Mouse (Mus musculus) heart, embryonic 10.5 days (tissue): ENCODE results near the gene Gramd1b. TPM values are rescaled to one million over a fixed set of nuclear protein-coding genes. Genes with fewer than 3 reads are reported as not detected.
A peak's percentile ranks its signal among the peaks of the same experiment; 100 is the strongest.

Experiments
- DNase-seq: peaks from one replicate; pipeline ENCODE4 v3.0.0-alpha.2; 2017; ENCODE audit warnings: low spot score
- H3K27ac ChIP-seq: fragments of 300-500 bp; sonication (generic); 2 replicates; pipeline ENCODE4 v1.5.1; 2016; ENCODE audit warnings: mild to moderate bottlenecking
- H3K27me3 ChIP-seq: fragments of 300-500 bp; sonication (generic); 2 replicates; pipeline ENCODE4 v1.6.1; 2016; ENCODE audit warnings: mild to moderate bottlenecking; ENCODE audit not compliant: poor library complexity, insufficient read depth, severe bottlenecking
- H3K36me3 ChIP-seq: fragments of 300-500 bp; sonication (generic); 2 replicates; pipeline ENCODE4 v1.6.1; 2016; ENCODE audit warnings: mild to moderate bottlenecking, moderate library complexity
- H3K4me1 ChIP-seq: fragments of 300-500 bp; sonication (generic); 2 replicates; pipeline ENCODE4 v1.6.1; 2016; ENCODE audit warnings: mild to moderate bottlenecking
- H3K4me3 ChIP-seq: fragments of 300-500 bp; sonication (generic); 2 replicates; pipeline ENCODE4 v1.5.1; 2016; ENCODE audit warnings: mild to moderate bottlenecking, moderate library complexity
- H3K9me3 ChIP-seq: fragments of 300-500 bp; sonication (generic); 2 replicates; pipeline ENCODE4 v1.6.1; 2016; ENCODE audit warnings: mild to moderate bottlenecking, moderate library complexity
- WGBS: fragments of 180-500 bp; shearing (Covaris S2); methylation state at CpG from one replicate; pipeline ENCODE4 v1.1.7; 2016; 5-methylcytosine and 5-hydroxymethylcytosine counted together
- polyA plus RNA-seq: library from polyadenylated mRNA; unstranded; fragments of >200 nt; fragmentation: Nextera tagmentation; extraction: Ambion mirVana; gene quantifications from 2 replicates; pipeline ENCODE4 v1.2.1, GENCODE M21; 2016

Gramd1b gene
- polyA plus RNA-seq, 1 experiment from 2014 or later: 5.0 TPM

DNA sequence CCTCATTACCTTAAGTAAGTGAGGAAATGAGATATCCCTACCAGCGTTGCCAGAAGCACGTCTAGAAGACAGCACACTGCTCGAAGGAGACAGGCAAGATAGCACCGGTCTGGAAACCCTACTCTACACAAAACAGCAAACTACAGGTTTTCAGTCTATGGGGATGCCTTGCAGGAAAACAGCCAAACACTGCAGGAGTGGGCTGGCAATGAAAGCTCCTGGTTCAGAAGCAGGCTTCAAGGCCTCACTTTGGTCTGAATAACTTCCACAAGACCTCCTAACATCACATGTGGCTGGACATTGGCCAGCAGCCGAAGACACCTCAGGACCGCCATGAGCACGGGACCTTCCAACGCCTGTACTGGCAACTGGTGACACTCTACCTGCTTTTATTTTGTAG, 175.8 kb downstream of the Gramd1b start:
- WGBS: 91% methylated on average over 8 of the region's 8 CpGs
- no peak for DNase-seq
- peaks cover 10% of the 10 kb centered on the region; the same call in 1 of the 2 replicates for H3K4me1 ChIP-seq
- no peaks in the 10 kb centered on the region for H3K27me3 ChIP-seq
- no peak overlapping the region for H3K27ac ChIP-seq
- H3K36me3 ChIP-seq: no peaks in the 10 kb centered on the region
- no peaks in the 10 kb centered on the region for H3K9me3 ChIP-seq
- no peak overlapping the region for H3K4me3 ChIP-seq

DNA sequence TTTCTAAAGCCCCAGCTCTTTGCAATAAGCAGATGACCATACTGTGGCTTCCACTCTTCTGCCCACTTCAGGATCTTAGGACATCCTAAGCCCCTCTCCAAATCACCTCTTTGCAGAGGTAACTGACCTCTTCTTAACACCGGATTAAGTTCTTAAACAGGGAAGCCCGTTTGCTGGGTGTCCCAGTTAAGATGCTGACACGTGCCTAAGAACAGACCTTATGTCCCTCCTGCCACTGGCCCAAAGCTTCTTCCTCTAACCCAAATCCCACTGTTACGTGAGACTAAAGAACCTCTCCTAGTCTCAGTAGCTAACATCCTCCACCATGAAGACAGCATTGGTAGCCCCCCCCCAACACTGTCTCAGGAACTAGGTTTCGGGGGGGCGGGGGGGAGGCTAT, 177.6 kb downstream of the Gramd1b start:
- Histone ChIP-seq H3K9me3 (no peaks in the 10 kb centered on the region), H3K27ac (no peak overlapping the region), H3K4me1 (peaks cover 6% of the 10 kb centered on the region; the same call in 1 of the 2 replicates), H3K27me3 (no peaks in the 10 kb centered on the region), H3K4me3 (no peak overlapping the region), H3K36me3 (no peaks in the 10 kb centered on the region)
- DNase-seq: no peak
- 72% methylated on average over 6 of the region's 6 CpGs for WGBS

DNA sequence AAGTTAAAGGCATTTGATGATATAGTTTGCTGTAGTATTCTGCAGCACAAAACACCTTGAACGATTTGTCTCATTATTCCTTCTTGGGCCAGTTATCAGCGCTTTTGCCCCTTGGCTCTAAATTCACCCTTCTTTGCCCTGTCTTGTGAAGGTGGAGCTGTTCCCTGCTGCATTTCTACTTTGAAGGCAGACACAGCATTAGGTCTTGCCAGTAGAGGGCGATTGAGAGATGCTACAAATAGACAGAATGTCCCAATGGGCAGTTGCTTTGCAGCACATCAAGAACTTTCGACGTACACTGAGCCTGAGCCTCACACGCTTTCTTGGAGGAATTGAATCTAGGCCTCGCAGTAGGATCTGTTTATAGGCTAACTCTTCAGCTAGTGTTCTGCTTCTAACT, 180.5 kb downstream of the Gramd1b start:
- no peak overlapping the region for H3K27ac ChIP-seq
- H3K27me3 ChIP-seq: no peaks in the 10 kb centered on the region
- no peak for DNase-seq
- H3K9me3 ChIP-seq: no peaks in the 10 kb centered on the region
- peaks cover 13% of the 10 kb centered on the region for H3K4me1 ChIP-seq
- H3K36me3 ChIP-seq: no peaks in the 10 kb centered on the region
- 22% methylated on average over 7 of the region's 7 CpGs for WGBS
- no peak overlapping the region for H3K4me3 ChIP-seq

DNA sequence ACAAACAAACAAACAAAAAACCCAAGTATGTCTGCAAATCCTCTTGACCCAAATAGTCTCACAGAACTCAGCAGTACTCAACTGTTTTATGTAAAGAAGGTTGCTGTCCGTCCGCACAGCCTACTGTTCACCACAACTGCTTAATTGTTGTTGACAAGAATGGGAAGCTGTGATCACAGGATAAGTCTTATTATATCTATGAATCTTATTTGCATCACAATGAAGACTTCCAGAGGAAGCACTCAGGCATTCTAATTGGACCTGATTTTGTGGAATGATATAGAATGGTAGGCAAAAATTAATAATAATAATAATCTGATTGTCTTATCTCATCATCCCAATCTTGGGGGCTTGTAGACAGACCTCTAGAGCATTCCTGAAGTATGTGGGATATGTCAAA, 181.1 kb downstream of the Gramd1b start:
- no peak overlapping the region for H3K4me3 ChIP-seq
- H3K36me3 ChIP-seq: no peaks in the 10 kb centered on the region
- no peaks in the 10 kb centered on the region for H3K9me3 ChIP-seq
- DNase-seq: no peak
- WGBS: 89% methylated on average over 2 of the region's 2 CpGs
- H3K4me1 ChIP-seq: peaks cover 19% of the 10 kb centered on the region
- no peaks in the 10 kb centered on the region for H3K27me3 ChIP-seq
- H3K27ac ChIP-seq: no peak overlapping the region

DNA sequence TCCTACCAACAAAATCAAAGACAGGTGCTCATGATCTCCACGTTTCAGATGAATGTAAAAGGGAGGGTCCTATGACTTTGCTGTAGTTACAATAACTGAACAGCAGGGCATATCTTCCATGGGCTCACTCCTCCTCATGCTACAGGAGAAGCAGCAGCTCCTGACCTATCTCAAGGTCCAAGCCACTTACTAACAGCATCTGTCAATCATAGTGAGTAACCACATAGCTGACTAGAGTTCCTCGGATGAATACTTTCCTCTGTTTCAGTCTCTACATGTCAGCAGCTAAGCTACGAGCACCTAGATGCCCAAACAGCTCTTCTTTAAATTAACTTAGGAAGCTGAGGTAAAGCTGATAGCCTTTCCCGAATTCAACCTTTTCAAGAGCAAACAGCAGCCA, 181.6 kb downstream of the Gramd1b start:
- Histone ChIP-seq H3K4me1 (peaks cover 24% of the 10 kb centered on the region), H3K36me3 (no peaks in the 10 kb centered on the region), H3K9me3 (no peaks in the 10 kb centered on the region), H3K27ac (no peak overlapping the region), H3K4me3 (no peak overlapping the region), H3K27me3 (no peaks in the 10 kb centered on the region)
- 63% methylated on average over 4 of the region's 4 CpGs for WGBS
- DNase-seq: no peak

DNA sequence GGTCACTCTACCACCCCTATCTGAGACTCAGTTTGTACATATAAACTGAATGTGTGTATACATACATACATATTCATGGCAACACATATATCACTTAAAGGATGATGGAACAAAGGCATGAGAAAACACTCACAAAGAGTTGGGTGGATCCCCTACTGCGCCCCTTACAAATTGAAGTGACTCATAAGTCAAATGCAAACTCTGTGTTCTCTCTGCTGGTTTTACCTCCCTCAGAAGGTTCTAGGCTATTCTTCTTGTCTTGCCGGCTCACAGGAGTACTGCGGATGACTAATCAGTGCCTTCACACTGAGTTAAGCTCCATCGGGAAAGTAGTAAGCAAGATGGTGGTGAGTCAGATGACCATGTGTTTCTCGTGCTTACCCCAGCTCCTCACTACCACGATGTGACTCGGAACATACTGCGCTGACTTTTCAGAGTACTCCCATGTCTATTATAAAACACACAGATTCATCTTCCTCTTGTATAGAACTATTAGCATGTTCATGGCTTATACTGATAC, 182.4 kb downstream of the Gramd1b start:
- no peak overlapping the region for H3K4me3 ChIP-seq
- no peaks in the 10 kb centered on the region for H3K36me3 ChIP-seq
- H3K9me3 ChIP-seq: no peaks in the 10 kb centered on the region
- no peak for DNase-seq
- WGBS: 93% methylated on average over 8 of the region's 8 CpGs
- peaks cover 27% of the 10 kb centered on the region for H3K4me1 ChIP-seq
- H3K27me3 ChIP-seq: no peaks in the 10 kb centered on the region
- H3K27ac ChIP-seq: no peak overlapping the region

DNA sequence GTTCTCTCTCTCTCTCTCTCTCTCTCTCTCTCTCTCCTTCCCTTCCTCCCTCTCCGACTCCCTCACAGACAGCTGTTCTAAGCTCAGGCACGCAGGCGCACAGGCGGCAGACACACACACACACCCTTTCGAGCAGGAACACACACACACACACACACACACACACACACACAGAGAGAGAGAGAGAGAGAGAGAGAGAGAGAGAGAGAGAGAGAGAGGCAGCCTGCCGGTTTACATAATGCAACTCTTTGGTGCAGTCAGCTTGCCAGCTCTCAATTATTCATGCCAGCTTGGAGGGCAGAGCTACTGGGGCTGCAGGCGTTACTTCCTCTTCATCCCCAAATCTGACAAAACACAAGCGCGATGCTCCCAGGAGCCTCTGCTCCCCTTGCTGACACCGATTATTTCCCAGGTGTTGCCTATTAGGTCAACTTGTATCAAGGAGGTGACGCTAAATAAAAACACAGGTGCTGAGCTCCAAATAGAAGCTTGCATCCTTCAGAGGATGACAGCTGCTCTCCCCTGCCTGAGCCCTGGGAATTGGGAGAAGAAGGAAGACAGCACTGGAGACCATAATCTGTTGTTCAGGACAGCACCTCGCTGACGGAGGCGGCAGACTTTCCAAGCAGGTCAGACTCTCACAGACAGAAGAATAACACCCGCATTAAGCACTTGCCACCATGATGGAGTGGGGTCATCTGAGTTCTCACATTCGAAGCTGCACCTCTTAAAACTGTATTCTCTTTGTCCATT, 184.8 kb downstream of the Gramd1b start:
- Histone ChIP-seq H3K27ac (0 out of 2 replicates have a peak overlapping the region, but pooled peaks have one; percentile 14), H3K4me1 (peaks cover 27% of the 10 kb centered on the region), H3K4me3 (peak overlapping the region; percentile 46), H3K27me3 (no peaks in the 10 kb centered on the region), H3K9me3 (no peaks in the 10 kb centered on the region), H3K36me3 (no peaks in the 10 kb centered on the region)
- 21% methylated on average over 16 of the region's 16 CpGs for WGBS
- no peak for DNase-seq

DNA sequence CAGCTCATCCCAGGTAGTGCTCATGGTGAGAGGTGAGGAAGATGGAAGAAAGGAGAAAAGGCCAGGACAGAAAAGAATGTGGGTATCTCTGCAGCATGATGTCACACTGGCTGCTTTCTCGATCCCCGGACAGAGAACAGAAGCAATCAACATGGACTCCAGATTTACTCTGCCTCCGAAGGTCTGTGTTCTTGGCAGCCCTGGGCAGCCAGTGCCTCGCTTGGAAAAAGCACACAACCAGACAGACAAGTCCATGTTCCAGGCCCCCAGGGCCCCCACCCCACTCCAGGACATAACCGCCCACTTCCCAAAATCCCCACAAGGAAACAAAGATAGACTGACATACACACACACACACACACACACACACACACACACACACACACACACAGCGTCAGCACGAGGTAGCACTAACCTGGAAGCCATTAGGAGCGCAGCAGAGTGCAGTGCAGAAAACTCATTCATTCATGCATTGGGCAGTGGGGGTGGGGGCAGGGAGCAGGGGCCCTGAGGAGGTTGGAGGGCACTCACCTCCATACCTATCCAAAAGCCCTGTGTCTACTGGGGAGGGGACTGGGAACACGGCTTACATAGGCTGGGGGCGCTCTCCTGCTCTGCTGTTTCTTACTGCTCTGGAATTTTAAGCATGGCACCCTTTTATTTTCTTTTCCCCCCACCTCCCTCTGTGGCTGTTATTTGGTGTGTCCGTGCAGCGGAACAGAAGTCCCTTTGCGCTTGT, 185.5 kb downstream of the Gramd1b start:
- 35% methylated on average over 13 of the region's 13 CpGs for WGBS
- Histone ChIP-seq H3K36me3 (no peaks in the 10 kb centered on the region), H3K27me3 (no peaks in the 10 kb centered on the region), H3K4me1 (peaks cover 27% of the 10 kb centered on the region), H3K9me3 (no peaks in the 10 kb centered on the region), H3K4me3 (peak overlapping the region; percentile 46), H3K27ac (0 out of 2 replicates have a peak overlapping the region, but pooled peaks have one; percentile 14)
- no peak for DNase-seq

DNA sequence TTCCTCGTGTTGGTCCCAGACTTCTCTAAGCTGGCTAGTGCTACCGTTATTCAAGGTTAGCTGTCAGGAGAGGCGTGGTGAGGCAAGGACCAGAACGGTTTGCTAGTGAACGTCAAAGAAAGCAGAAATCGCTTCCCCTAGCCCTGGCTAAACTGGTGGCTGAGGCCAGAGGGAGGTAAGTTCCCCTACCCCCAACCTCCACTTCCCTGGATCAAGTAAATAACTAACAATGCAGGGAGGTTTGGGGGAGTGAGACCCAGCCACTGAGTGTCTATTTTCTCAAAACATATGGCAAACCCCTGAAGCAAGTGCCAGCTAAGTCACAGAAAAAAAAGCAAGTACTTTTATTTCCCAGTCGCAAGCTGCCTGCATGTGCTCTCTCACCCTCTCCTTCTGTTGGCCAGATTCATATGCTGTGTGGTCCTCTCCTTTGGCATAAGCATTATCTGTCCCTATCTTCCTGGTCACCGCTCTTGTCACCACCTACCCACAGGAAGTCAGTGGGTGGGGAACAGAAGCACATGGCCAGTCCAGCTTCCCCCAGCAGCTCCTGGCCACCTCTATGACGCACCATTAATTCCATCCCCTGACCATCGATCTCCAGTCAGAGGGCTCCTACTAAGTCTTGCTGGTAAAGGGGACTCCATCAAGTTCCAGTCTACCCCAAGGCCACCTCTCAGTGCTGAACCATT, 186.2 kb downstream of the Gramd1b start:
- Histone ChIP-seq H3K4me3 (no peak overlapping the region; the same call in 1 of the 2 replicates), H3K27ac (no peak overlapping the region), H3K9me3 (no peaks in the 10 kb centered on the region), H3K4me1 (peaks cover 32% of the 10 kb centered on the region), H3K36me3 (no peaks in the 10 kb centered on the region), H3K27me3 (no peaks in the 10 kb centered on the region)
- no peak for DNase-seq
- WGBS: 47% methylated on average over 10 of the region's 10 CpGs

DNA sequence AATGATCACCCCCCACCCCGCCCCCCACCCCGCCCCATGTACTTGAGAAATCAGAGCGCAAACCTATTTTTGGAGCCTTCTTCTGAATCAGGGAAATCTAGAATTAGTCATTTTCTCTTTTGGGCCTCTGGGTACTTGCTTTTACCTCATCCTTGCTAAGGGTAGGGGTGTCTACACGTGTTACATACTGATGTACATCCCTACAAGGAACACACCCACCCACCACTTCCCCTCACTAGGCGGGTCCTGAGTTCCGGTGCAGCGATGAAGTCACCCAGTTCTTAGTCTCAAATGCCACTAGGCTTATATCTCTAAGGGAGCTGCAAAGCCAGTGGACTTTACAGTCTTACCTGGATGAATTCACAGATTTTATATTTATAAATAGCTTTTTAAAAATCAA, 187.4 kb downstream of the Gramd1b start:
- no peak overlapping the region for H3K4me3 ChIP-seq
- 88% methylated on average over 7 of the region's 7 CpGs for WGBS
- no peaks in the 10 kb centered on the region for H3K27me3 ChIP-seq
- no peaks in the 10 kb centered on the region for H3K9me3 ChIP-seq
- H3K36me3 ChIP-seq: no peaks in the 10 kb centered on the region
- no peak overlapping the region for H3K27ac ChIP-seq
- DNase-seq: no peak
- H3K4me1 ChIP-seq: peaks cover 39% of the 10 kb centered on the region

DNA sequence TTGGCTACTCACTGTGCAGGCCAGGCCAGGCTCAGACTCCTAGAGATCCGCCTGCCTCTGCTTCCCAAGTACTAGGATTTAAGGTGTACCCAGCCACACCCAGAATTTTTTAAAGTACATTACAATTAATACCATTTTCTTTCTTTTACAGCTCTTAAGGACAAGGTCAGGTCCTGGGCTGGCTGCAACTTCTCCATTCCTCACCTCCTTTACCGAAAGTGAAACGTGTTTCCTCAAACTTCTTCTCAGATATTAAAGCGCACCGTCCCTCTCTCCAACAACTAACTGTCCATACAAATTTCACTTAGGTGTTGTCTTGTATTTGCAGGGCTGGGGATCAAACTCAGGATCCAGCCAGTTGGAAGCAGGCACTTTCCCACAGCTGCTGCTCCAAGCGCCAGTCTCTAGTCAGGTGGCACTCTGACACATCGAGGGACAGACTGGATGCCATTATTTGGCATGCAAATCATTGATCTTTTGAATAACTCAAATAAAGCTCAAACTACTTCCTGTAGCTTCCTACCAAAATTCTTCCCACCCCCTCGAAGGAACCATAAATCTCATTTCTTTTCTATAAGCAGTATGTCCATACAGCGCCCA, 188.0 kb downstream of the Gramd1b start:
- Histone ChIP-seq H3K27me3 (no peaks in the 10 kb centered on the region), H3K36me3 (no peaks in the 10 kb centered on the region), H3K4me1 (peaks cover 39% of the 10 kb centered on the region), H3K27ac (no peak overlapping the region), H3K9me3 (no peaks in the 10 kb centered on the region), H3K4me3 (no peak overlapping the region)
- no peak for DNase-seq
- 89% methylated on average over 9 of the region's 9 CpGs for WGBS

DNA sequence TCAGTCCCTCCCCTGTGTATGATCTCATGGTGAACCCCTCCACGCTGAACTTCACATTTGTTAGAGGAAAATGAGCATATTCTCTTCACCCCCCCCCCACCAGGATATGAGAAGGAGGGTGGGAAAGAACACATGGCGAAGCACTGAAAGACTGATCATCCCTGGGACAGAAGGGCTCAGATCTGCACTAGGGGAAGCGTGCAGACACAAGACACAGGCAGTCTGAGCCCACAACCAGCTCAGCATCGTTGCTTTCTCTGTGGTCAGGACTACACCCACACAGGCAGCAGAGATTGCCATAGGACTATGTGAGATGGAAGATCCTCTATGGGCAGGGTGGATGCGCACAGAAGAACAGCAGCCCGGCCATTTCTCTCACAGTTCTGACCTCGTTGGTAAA, 189.1 kb downstream of the Gramd1b start:
- 87% methylated on average over 7 of the region's 7 CpGs for WGBS
- no peaks in the 10 kb centered on the region for H3K36me3 ChIP-seq
- H3K4me1 ChIP-seq: peaks cover 39% of the 10 kb centered on the region
- no peaks in the 10 kb centered on the region for H3K9me3 ChIP-seq
- no peaks in the 10 kb centered on the region for H3K27me3 ChIP-seq
- no peak overlapping the region for H3K27ac ChIP-seq
- no peak overlapping the region for H3K4me3 ChIP-seq
- DNase-seq: no peak
